Mouse (Mus musculus): Measurements from ENCODE around the gene Epn3.

Gene Epn3

DNA sequence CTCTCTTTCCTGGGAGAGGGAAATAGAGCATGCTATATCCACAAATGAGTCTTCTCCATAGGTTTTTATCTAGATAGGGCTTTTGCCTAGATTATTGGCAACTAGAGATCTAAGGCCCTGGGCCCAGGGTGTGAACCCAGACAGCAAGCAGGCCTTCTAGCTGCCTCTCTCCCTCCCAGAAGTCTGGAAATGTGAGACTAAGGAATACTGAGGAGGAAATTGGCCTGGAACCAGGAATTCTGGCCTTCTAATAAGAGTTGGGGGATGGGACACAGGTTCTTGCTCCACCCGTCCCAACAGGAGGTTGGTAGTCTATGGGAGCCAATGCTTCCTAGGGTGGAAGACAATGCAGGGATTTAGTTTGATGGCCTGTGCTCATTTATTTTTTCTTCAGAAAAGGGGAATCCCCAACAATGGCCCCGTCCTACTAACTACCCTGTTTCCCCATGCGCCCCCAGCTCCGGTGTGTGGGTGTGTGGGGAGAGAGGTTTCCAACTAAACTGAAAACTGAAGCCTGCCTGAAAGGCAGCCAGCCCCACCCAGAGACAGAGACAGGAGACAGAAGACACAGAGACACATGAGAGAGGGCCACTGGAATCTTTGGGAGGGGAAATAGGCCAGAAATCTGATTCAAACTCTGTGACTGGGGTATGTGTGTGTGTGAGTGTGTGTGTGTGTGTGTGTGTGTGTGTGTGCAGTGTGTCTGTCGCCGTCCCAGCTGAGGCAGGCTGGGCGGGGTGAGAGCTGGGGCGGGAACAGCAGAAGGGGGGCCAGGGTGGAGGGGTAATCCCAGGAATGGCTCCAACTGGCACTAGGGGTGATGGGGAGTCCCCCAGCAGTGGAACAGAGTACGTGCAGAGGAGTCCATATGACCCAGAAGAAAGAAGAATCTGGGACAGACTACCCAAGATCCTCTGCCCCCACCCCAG, 30.4 kb downstream of the Epn3 start:
- no peak for DNase-seq (ENCODE audit: low read depth)

- no peak for DNase-seq (ENCODE audit: low read depth)
These were observed 31.2 kb downstream of the Epn3 start for GRCm38 (mm10) chr11:94468582-94469064.

- no peak for DNase-seq (ENCODE audit: low read depth)
These were observed 33.4 kb downstream of the Epn3 start for GRCm38 (mm10) chr11:94466333-94466855.

DNA sequence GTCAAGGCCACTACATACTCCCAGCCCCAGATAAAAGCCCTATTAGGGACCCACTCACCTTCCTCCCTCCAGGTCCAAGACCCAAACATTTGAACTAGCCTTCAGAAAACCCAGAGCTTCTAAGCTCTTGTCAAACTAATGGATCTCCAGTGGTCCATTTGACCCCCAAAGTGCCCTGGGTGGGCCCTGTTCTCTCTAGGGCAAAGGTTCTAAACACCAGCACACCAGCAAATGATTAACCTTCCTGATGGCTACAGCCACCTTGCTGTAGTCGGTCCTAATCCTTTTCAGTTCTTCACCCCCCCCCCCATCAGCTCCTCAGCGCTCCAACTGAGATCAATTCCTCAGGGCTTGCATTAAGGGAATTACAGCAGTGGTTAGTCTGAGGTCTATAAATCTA, 35.6 kb downstream of the Epn3 start:
- no peak for DNase-seq (ENCODE audit: low read depth)

- no peak for DNase-seq (ENCODE audit: low read depth)
These were observed 37.9 kb downstream of the Epn3 start for GRCm38 (mm10) chr11:94461856-94462255.

- no peak for DNase-seq (ENCODE audit: low read depth)
These were observed 42.8 kb downstream of the Epn3 start for GRCm38 (mm10) chr11:94457001-94457400.

DNA sequence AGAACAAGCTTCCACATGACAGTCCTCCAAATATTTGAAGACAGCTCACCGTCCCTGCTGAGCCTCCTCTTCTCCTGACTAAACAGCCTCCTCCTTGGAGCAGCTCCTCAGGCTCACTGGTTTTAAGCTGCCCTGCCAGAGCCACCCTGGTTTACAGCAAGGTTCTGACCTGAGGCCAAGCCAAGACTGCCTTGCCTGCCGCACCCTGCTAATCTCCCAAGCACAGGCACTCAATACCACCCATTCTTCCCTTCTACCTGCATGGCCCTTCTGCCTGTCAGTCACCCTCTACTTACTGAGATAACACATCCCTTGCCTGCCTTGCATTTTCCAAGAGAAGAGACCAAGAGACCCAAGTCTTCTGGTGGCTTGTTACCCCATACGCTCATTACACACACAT, 43.4 kb downstream of the Epn3 start:
- DNase-seq (ENCODE audit: low read depth), result peak; percentile 35

DNA sequence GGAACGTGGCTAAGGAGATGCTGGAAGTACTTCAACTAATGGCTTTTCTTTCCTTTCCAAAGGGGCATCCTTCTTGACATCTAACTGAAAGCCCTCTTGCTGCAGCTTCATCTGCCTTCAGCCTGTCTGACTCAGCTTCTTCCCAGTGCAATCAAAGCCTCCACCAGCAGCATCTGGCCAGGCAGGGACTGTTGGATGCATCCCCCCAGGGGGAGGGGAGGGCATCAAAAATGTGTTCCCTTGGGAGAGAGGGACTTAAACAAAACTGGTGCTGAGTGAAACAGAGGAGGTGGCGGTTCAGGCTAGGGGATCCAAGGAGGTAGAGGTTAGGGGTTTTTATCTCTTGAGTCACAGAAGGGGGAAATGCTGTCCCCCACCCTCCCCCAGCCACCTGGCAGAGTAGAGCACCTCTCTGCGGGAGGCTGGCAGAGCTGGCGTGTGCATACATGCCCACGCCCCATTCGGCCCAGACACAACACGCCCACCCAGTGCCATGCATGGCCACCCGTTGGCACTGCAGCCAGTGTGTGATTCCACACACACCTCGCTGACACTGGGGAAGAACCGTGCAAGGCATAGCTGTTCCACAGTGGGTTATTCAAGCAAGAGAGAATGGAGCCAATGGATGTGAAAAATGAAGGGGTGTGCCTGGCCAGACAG, 44.5 kb downstream of the Epn3 start:
- no peak for DNase-seq (ENCODE audit: low read depth)

GRCm38 (mm10) chr11:94454756-94455155, 45.0 kb downstream of the Epn3 start:
- DNase-seq (ENCODE audit: low read depth), result no peak

GRCm38 (mm10) chr11:94451091-94451773, 48.5 kb downstream of the Epn3 start:
- DNase-seq (ENCODE audit: low read depth), result no peak

DNA sequence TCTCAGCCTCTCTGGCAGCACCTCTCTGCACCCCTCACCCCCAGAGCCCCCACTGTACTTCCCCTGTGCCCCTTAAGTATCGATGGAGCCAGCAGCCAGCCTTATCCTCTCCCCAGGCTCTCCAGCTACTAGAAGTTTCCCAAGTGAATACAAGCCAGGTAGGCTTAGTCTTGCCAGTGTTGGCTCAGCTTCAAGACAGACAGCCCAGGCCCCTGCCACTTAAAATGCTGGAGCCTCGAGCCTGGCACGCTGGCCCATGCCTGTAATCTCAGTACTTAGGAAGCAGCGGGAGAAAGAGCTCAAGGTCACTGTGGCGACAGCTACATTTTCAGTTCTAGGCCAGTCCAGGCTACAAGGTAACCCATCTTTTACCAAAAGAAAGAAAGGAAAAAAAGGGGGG, 49.9 kb downstream of the Epn3 start:
- no peak for DNase-seq (ENCODE audit: low read depth)

DNA sequence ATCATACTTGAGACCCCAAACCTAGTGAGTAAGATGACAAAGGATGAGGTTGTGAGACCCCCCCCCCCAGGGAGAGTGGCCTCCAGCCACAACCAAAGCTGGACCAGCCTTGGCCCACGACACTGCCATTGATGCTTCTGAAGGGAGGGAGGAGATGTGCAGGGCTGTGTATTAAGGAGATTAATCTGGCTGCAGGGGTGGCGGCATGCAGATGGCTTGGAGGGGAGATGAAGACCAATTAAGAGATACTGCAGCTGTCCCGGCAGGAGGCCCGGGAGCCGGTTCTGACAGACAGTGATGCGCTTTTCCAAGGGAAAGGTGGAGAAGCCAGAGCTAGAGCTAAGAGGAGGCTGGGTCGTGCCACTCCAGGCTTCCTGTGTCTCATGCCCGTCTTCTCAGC, 50.5 kb downstream of the Epn3 start:
- DNase-seq (ENCODE audit: low read depth), result no peak

GRCm38 (mm10) chr11:94447017-94447416, 52.8 kb downstream of the Epn3 start:
- no peak for DNase-seq (ENCODE audit: low read depth)

DNA sequence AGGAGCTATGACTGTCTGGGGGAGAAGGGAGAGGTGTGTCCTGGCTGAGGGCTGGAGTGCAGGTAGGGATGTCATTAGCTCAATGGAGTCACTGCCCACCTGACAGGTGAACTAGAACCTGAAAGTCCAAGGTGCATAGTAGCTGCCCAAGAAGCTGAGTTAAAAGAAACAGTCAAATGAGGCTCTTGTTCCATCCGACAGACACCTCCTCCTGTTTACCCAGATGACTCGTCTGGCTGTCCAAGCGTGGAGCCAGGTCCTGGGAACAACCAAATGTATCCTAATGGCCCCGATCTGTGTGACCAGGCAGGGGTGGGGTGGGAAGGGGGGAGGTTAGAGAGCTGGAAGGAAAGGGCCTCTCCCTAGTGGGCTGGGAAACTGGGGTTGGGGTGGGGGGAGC, 54.5 kb downstream of the Epn3 start:
- DNase-seq (ENCODE audit: low read depth), result no peak

DNA sequence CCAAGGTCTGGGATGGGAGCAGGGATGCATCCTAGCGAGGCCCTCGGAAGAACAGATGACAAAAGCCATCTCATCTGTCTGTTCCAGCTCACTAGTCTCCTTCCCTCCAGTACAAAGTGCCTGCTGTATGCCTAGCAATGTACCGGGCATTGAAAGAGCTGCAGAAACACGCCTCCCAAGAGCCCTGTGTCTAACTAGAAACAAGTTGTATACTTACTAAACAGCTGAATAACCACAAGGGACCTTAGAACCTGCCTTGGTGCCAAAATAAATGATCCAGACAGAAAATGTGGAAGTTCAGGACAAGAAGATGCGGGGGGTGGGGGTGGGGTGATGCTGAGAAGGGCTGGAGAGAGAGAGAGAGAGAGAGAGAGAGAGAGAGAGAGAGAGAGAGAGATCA, 54.9 kb downstream of the Epn3 start:
- no peak for DNase-seq (ENCODE audit: low read depth)

- no peak for DNase-seq (ENCODE audit: low read depth)
These were observed 58.0 kb downstream of the Epn3 start for GRCm38 (mm10) chr11:94441752-94442151.

DNA sequence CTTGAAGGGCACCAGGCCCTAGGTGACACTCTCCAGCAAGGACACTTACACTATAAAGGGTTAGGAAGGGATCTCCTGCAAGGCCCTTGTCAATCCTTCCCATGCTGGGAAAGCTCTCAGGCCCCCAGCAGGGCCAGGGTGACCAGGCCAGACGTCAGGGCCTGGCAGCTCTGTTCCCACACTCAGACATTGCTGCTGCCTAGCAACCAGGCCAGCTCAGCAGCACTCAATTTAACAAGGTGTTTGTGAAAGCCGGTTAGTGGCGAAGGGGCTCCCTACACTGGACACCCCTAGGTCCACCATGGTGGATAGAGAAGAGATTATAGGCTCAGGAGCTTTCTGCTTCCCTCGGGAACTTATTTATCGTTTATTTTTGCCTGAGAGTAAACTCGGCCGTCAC, 58.7 kb downstream of the Epn3 start:
- DNase-seq (ENCODE audit: low read depth), result no peak

DNA sequence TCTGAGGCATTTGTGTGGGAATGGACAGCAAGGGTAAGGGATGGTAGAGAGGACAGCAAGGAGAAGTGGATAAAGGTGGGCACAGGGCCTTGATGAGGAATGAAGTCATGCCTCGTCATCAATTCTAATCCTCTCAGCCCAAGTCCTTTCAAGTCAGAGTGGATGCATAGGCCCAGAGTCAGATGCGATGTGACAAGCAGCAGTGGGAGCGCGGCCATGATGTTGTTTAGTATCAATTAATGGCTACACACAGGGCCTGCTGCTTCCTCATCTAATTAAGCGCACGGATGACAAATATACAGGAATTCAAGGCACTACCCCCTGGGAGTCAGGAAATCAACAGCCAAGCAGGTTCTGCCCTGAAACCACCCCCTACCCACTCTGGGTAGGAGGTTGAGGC, 59.4 kb downstream of the Epn3 start:
- DNase-seq (ENCODE audit: low read depth), result no peak

Data from c-Kit-positive CD71-positive TER-119-negative erythroid progenitor cells, embryonic 14.5 days (primary cell).